Mouse (Mus musculus) frontal cortex, adult (tissue): ENCODE results near the gene Nfe2l1.

Experiments used
- ATAC-seq: cut with Nextera tagmentation; 2 replicates; pipeline ENCODE4 v1.9.2; 2017; ENCODE audit warnings: mild to moderate bottlenecking, moderate library complexity, mixed read lengths; ENCODE audit not compliant: low TSS enrichment

The Nfe2l1 gene

DNA sequence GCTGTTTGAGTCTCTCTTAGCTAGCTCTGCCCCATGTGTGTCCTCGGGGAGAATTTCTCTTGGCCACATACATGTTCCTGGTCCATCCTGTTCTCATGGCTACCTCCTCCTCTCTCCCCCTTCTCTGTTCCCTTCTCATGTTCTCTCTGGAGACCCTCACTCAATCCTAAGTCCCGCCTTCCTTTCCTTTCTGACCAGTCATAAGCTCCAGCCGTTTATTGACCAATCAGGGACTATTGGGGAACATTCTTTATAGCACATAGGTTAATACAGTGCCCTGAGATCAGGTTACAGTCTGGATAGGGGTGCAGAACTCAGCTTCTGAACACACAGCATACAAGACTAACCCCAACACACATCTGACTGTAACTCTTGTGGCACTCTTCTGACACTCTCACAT lies 17.5 kb upstream of the Nfe2l1 start:
- ATAC-seq: no peak

GRCm38 (mm10) chr11:96843627-96844026 lies 13.9 kb upstream of the Nfe2l1 start:
- no peak for ATAC-seq

DNA sequence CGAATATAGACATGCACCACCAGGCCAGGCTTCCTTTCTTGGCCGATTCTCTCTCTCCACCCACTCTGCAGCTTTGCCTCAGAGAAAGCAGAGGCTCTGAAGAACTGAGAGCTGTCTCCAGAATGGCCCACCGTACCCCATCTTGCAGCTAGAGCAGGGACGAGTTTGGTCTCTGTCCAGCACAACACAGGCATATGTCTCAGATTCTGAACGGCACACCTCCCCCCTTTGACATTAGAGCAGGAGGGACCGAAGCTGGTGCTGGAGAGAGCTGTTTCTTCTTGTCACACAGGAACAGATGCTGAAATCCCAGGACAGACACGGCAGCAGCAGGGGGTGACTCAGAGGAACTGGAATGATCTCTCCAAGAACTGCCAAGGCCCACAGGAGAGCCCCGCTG lies 10.5 kb upstream of the Nfe2l1 start:
- ATAC-seq: peak; percentile 96

DNA sequence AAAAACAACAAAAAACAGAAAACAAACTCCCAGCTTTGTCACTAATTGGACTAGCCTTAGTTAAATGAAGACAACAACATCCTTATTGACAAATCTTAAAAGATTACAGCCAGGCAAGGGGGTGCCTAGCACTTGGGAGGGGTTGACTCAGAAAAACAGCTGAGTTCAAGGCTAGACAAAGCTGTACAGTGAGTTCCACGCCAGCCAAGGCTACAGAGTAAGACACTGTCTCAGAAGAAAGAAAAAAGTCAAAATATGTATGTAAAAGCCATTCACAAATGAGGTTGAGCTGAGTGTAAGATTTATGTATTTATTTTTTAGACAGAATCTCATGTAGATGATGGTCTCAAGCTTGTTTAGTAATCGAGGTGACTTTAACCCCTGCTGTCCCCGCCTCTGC lies 10.1 kb upstream of the Nfe2l1 start:
- ATAC-seq: peak; percentile 51

GRCm38 (mm10) chr11:96839428-96839827 lies 9.7 kb upstream of the Nfe2l1 start:
- ATAC-seq: no peak

- no peak for ATAC-seq
Observed at GRCm38 (mm10) chr11:96838341-96838740, 8.6 kb upstream of the Nfe2l1 start.

GRCm38 (mm10) chr11:96837298-96837697 lies 7.5 kb upstream of the Nfe2l1 start:
- 0 out of 2 replicates have a peak, but pooled peaks have one; percentile 32 for ATAC-seq

GRCm38 (mm10) chr11:96834127-96834526 lies 4.4 kb upstream of the Nfe2l1 start:
- no peak for ATAC-seq

DNA sequence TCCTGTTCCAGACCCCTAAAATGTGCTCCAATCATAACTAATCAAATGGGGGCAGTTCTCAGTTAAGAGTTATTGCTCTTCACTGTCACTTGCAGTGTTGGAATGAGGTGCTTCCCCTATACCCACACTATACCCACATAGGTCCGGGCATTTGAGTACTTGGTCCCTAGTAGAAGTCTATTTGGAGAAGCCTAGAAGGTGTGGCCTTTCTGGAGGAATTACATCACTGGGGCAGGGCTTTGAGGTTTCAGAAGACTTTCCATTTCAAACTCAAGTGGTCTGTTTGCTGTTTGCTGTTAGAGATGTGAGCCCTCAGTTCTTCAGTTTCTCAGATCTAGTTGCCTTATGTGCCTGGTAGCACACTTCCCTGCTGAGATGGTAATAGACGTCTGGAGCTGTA lies 3.2 kb upstream of the Nfe2l1 start:
- no peak for ATAC-seq

DNA sequence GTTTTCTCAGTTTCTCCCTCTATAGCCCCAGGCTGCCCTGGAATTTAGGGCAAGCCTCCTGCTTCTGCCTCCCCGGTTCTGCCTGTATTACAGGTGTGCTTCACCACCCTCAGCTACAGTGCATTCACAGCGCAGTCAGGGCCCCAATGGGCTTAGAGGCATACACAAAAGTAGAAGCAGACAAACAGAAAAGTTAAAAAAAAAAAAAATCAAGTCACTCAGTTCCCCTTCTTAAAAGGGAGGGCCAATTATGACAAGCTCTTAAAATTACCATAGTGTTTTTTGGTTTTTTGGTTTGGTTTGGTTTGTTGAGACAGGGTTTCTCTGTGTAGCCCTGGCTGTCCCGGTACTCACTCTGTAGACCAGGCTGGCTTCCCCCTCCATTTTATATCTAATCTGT lies 2.8 kb upstream of the Nfe2l1 start:
- ATAC-seq: no peak

DNA sequence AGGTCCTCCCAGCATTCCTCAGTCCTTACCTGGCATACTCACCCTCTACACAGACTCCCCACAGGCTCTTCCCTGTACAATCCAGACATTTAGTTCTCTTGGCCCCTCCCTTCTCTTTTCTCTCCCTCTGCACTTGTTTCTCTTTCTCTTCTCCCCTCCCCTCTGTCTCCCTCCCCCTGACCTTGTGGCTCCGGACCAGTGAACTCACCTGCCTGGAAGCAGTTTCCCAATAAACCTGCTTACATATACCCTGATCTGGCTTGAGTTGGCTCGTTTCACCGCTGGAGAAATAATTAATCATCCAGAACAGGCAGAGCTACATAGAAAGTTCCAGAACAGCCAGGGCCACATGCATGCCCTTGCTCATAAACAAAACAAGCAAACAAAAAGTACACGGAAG lies 1.7 kb upstream of the Nfe2l1 start:
- no peak for ATAC-seq

- no peak for ATAC-seq
Observed at GRCm38 (mm10) chr11:96830539-96831216, 910 bp upstream of the Nfe2l1 start.

DNA sequence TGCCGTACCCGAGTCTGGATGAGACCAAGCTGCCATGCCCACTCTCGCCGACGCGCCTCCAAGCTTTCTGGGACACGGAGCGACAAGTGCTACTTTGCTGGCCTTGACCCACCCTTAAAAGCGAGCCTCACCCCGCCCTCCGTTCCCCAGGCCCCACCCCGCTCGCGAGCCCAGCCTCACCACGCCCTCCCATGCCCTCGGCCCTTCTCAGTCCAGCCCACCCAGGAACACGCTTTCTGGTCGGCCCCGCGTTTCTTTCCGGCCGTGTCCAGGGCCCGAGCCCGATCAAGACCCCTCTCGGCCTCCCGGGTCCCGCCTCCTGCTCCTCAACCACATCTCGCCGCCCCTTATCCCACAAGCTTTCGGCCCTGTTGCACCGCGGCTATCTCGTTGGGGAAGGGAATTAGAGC lies 360 bp downstream of the Nfe2l1 start:
- peak; percentile 8; the same call in 1 of the 2 replicates for ATAC-seq

DNA sequence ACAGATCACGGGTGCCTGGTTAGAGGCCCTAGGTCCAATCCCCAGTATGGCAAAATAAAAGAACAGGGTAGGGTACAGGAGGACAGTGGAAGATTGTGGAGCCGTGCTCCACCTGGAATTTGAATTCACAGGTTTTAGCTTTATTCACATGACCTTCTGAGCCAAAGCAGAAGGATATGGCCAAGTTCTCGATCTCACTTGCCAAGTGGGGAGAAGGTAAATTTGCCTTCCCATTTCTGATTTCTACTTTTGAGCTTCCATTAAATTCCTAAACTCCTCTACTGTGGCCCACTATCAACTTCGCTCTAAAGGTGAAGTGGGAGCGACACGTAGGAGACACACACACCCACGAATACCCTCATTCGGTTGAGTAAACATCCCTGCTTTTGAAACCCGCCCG lies 887 bp downstream of the Nfe2l1 start:
- ATAC-seq: no peak

DNA sequence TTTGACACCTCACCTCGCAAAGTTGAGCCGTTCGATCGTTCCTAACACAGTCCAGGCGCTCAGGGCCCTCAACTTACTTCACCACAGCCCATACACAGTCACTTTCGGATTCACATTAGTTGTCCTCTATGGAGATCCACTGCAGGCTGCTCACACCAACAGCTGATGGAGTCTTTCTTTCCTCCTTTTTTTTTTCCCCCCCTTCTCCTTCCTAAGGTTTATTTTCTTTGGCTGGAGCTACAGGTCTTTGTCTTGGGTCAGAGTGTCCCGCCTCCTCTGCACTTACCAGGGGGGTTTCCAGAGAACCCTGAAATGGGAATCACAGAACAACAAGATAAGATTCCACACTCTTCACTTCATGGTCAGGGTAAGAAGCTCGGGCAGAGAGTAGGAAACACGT lies 1.9 kb downstream of the Nfe2l1 start:
- ATAC-seq: no peak

- no peak for ATAC-seq
Observed at GRCm38 (mm10) chr11:96827062-96827581, 2.6 kb downstream of the Nfe2l1 start.

GRCm38 (mm10) chr11:96826481-96826880 lies 3.3 kb downstream of the Nfe2l1 start:
- no peak for ATAC-seq

GRCm38 (mm10) chr11:96824783-96825495 lies 4.8 kb downstream of the Nfe2l1 start:
- ATAC-seq: 0 out of 2 replicates have a peak, but pooled peaks have one; percentile 8

GRCm38 (mm10) chr11:96823880-96824782 lies 5.6 kb downstream of the Nfe2l1 start:
- peak; percentile 85 for ATAC-seq

- ATAC-seq: no peak
Observed at GRCm38 (mm10) chr11:96823471-96823837, 6.3 kb downstream of the Nfe2l1 start.

DNA sequence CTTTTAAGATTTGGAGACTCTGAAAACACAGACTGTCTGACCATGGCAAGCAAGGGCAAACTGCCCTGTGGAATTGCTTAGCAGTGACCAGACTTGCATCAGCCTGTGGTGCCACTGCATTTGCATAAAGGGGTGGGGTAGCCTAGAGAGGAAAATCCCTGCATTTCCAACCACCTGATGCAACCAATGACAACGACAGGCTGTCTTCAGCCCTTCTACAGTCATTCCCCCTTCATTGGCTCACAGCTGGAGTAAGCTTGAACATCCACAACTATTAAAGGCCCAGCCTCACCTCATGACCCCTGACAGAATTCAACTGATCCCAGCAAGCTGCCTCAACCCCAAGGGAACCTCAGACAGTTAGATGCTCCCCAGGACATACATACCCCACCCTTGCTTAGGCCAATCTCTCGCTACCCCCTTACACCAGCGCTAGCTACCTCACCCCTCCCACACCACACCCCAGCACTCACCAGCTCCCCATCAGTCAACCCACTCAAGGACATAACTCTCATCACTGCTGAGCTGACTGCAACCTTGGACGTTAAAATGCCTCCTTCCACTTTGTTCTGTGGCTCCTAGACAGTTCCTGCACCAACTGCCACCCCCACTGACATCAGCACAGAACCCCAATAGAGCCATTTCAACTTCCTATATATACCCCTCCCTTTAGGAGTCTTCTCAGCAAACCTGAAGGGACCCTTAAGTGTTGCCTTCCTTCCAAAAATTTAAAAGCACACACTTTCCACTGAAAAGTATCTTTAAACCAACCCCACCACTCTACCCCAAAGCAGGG lies 6.9 kb downstream of the Nfe2l1 start:
- ATAC-seq: no peak
